Mouse (Mus musculus) ES-Bruce4 (cell line): ENCODE measurements around the gene Arhgap35.

Source experiments
- CTCF ChIP-seq: IDR thresholded peaks from one replicate; pipeline ENCODE4 v1.8.1; 2011; ENCODE audit warnings: low read depth, low read length
- EP300 ChIP-seq: IDR thresholded peaks from 2 replicates; pipeline ENCODE4 v1.6.1; 2011; ENCODE audit warnings: low read depth, low read length; ENCODE audit not compliant: insufficient read depth
- POLR2A ChIP-seq: IDR thresholded peaks from one replicate; pipeline ENCODE4 v1.8.1; 2011; ENCODE audit warnings: low read length; ENCODE audit not compliant: insufficient read depth

DNA sequence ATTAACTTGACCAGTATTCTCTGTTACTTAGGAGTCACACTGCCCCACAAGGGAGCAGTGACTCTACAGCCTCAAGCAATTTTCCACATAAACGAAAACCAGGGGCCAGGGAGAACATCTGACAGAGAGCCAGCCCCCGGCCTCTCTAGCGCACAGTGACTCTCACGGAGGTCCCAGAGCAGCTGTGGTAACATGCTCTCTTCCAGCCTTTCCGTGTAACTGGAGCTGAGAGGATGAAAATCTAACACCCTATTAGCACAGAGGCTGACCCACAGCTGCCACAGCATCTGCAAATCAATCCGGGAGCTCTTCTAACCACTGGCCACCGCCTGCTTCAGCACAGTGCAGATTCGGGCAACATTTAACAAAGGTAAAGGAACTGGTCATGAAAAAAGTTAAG, 70.0 kb downstream of the Arhgap35 start:
- no peak for TF ChIP-seq CTCF
- no peak for TF ChIP-seq EP300
- no peak for TF ChIP-seq POLR2A
